Mouse (Mus musculus) natural killer cell, adult 2 months (primary cell): Measurements from ENCODE around the gene BC107364.
"Not testable (repeated sequence)": the region's sequence is repeated elsewhere in the genome, so short reads cannot be mapped to it uniquely, and the experiment has no call there.

Experiments
- DNase-seq, 2 experiments: peaks; one replicate each; pipeline ENCODE4 v3.0.0; 2022; ENCODE audit warnings: low spot score in 2 of 2

BC107364 gene

DNA sequence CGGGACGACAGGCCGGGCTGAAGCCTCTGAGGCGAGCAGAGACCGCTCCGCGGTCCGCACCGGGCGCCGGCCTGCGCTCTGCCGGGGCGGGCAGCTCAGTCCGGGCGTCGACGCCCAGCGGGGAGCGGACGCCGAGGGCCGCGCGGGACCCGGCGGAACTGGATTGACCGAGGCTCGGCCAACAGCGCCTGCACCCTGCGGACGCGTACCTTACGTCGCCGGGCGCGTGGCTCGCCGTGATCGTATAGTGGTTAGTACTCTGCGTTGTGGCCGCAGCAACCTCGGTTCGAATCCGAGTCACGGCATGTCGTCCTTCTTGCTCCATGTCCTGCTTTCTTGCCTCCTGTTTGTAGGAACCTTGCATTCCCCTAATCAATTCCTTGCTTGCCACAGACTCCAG, at the start of gene BC107364:
Gene BC107364, minus strand, starts transcription at position 45 of the 400 bp plus-strand sequence.
- not testable (repeated sequence) for DNase-seq

- peak; percentile 92 for DNase-seq
These were observed 49.4 kb upstream of the BC107364 start for GRCm38 (mm10) chr3:96501391-96502115.

GRCm38 (mm10) chr3:96500691-96501265, 48.7 kb upstream of the BC107364 start:
- DNase-seq: peak; percentile 88 to 89

GRCm38 (mm10) chr3:96500289-96500621, 48.1 kb upstream of the BC107364 start:
- peak; percentile 95 to 96 for DNase-seq

DNA sequence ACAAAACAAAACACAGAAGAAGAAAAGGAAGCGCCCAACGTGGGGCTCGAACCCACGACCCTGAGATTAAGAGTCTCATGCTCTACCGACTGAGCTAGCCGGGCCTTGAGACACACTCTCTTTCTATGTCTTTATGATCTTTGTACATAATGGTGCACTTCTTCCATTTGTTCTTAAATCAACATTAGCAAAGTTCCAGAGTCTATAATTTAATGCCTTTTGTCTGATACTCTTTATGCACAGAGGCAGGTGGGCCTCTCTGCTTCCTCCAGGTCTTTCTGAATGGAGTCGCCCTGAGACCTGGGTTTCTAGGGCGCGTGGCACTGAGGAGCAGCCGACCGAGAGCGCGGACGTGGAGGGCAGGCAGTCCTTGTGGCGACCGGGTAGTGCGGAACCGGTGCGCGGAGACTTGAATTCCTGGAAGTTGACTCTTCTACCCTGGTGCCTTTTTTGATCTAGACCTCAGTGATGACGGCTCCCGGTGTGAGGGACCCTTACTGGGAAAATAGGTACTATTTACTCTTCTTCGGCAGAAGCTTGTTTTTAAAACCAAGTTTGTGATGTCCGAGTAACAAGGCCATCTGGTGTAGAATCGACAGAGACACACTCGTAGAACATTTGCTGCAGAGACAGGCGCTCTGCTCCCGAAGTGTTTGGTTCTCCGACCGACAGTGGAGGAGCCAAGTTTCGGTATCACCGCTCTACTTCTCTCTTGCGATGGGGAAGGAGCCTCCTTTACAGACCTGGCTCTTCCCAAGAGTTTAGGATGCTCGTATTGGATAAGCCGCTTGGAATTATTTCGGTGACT, 47.6 kb upstream of the BC107364 start:
- peak; percentile 84 to 85 for DNase-seq

DNA sequence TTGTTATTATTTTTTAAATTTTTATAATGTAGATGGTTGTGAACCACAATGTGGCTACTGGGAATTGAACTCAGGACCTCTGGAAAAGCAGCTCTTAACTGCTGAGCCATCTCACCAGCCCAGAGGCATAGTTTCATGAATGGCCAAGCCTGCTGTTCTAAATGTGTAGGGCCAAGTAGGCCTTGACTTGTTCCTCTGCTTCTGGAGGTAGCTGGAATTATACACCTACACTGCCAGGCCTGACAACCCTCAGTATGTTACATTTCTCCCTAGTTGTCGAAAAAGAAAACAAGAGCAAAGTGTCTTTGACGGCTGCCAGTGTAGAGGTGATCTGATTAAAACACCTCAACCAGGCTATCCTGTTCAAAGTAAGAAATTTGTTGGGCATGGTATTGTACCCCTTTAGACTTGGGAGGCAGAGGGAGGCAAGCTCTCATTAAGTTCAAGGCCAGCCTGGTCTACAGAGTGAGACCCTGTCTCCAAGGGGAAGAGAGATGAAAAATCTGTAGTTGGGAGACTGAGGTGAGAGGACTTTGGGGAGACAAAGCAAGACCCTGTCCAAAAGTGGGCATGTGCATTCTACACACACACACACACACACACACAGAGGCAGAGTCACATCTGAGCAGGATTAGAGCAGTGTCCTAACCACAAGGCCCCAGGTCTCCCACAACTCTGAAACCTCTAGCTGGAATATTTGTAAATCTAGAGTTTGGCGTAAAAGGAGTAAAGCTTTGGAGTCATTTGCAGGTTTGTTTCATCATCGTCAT, 46.6 kb upstream of the BC107364 start:
- no peak for DNase-seq

- DNase-seq: peak; percentile 78 to 82
These were observed 45.4 kb upstream of the BC107364 start for GRCm38 (mm10) chr3:96497451-96498028.

DNA sequence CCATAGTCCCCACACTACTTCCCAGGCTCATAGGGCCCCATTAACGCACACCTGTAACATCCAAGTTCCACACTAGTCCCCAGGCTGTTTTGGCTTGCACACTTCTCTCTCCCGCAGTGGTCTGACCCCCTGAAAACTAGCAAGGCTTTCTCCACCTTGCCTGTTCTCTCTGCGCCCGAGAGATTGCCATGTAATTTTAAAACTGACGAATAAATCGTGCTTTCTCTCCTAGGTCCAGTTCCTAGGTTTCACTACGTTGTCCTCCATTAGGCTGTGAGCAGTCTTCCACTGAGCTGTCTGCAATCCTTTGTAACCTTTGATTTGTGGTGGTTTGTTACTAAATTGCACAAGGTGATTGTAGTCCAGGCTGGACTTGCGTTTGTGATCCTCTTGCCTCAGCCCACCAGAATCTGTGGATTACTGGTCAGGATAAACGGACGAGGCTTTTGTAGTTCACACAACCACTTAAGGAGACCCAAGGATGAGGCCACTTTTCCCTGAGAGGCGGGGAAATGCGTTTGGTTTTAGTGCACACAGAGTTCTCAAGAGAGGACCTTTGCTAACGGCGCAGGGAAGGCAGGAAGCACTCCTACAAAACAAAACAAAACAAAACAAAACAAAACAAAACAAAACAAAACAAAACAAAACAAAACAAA, 44.6 kb upstream of the BC107364 start:
- not testable (repeated sequence) for DNase-seq

GRCm38 (mm10) chr3:96496216-96496615, 44.1 kb upstream of the BC107364 start:
- DNase-seq: no peak

DNA sequence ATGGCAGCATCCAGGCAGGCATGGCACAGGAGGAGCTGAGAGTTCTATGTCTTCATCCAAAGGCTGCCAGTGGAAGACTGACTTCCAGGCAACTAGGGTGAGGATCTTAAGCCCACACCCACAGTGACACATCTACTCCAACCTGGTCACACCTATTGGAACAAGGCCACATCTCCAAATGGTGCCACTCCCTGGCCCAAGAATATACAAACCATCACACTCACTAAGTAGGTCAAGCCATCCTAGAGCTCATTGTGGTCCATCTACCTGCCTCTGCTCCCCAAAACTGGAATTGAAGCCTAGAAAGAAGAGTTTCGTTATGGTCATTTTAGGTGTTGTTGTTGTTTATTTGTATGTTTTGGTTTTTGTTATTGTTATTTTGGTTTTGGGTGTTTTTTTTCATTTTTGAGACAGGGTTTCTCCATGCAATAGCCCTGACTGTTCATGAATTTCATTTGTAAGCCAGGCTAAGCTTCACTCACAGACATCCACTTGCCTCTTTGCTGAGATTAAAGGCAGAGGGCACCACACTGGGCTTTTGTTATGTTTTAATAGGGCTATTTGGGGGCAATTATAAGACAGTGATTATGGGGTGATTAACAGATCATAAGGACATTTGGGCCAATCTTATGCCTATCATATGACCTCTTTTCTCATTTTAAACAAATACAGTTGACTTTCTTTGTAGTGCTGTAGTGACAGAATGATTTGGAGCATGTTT, 43.5 kb upstream of the BC107364 start:
- no peak for DNase-seq

DNA sequence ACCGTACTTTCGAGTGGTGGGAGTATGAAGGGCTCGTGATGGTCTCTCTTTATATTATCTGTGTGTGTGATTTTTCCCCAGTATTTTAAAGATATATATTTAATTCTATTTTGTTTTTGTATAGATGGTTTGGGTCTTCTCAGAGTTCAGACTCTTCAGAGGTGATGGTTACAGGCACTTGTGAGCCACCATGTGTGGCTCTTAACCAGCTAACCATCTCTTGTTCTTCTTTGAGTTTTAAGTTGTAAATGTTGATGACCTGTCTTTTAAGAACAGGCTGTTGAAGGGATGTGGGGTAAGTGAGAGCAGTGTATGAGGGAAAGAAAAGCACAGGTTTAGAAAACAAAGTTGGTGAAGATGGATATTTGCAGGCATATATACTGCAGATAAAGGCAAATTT, 42.8 kb upstream of the BC107364 start:
- DNase-seq: no peak

DNA sequence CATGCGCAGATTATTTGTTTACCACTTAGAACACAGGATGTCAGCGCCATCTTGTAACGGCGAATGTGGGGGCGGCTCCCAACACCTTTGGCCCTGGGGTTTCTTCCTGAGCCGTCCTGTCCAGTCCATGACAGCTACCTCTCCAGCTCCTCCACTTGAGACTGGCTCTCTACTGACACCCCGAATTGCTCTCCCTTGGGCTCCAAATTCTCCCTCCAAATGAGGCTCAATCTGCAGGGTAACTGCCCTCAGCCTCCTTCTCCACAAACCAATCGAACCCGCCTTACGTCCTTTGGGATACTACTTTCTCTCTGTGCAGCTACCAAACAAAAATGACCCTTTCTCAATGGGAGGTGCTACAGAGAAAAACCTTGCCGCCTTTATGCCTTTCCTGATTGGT, 42.4 kb upstream of the BC107364 start:
- not testable (repeated sequence) for DNase-seq

GRCm38 (mm10) chr3:96489636-96490035, 37.5 kb upstream of the BC107364 start:
- not testable (repeated sequence) for DNase-seq

DNA sequence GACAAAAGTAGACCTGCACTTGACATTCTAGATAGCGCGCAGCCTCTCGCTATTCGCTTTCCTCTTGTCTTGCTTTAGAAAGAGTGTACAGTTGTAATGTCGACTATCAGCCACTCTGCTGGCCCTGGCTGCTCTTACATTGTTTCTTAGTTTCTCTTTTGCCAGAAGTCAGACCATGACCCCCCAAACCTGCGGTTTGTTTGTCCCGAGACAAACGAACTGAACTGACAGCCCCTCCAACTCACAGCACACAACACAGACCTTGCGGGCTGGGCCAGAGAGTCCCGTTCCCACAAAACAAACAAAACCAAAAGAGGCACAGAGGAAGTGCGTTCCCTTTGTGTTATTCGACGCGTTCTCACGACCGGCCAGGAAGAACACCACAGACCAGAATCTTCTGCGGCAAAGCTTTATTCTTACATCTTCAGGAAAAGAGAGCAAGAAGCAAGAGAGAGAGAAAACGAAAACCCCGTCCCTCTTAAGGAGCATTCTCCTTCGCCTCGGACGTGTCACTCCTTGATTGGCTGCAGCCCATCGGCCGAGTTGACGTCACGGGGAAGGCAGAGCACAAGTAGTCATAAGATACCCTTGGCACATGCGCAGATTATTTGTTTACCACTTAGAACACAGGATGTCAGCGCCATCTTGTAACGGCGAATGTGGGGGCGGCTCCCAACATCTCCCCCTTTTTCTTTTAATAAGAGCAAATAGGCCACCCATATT, 37.0 kb upstream of the BC107364 start:
- peak; percentile 52 to 56 for DNase-seq

GRCm38 (mm10) chr3:96488290-96488906, 36.3 kb upstream of the BC107364 start:
- DNase-seq: not testable (repeated sequence)

DNA sequence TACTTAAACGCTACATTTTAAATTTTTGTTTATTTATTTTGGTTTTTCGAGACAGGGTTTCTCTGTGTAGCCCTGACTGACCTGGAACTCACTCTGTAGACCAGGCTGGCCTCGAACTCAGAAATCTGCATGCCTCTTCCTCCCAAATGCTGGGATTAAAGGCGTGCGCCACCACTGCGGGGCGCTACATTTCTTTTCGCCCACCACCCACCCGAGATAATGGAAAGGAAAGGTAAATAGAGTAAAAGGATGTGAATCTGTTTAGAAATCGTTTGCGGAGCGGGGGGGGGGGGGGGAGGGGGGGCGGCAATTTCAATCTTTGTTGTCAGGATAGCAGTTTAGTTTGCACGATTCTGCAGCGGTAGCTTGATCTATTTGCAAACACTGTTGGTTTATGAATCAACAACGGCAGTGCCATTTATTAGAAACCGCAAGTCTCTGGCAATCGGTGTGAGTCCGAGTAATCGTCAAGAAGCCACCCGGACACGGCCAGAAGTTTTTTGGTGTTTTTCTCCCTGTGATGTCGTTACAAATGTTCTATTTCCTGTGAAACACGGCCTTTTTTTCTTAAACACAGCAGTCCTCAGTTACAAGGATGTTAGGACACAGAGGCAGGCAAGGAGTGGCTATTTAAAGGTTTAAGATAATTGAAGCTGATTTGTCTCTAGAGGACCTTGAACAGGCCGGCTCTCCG, 35.6 kb upstream of the BC107364 start:
- peak; percentile 58 to 71 for DNase-seq

DNA sequence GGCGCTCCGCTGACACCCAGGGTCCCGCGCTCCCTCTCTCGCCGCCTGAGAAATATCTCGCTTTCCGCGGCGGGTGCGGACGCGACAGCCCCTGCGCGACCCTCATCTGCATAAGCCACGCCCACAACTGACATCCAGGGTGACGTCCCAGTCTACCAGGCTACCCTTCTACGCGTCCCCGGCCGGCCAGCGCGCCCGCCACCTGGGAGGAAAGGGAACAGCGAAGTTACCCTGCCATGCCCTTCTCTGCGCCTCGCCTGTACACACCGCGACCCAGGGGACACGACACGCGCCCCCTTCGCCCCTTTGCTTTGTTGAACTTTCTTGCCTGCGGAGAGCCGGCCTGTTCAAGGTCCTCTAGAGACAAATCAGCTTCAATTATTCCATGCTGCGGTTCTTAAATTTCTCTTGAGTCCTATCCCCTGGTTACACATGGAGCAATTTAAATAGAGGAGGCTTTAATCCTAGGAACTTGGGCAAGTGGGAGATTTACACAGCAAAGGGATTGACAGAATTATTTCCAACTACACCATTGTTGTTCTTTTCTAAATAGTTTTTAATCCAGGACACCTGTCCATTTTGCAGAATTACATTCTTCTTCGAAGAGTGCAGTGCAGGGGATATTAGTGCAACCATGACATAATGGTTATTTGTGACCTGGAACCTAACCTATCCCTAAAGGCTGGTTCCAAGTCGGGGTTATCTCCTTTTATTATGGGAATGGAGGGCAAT, 34.9 kb upstream of the BC107364 start:
- DNase-seq: not testable (repeated sequence)
